Mouse (Mus musculus) lung, embryonic 15.5 days (tissue): ENCODE measurements at regions not wholly inside any gene's neighbourhood (a gene's known extent, or its start where the extent isn't known, plus 50 kb on each side); places are given as distances from the start of the nearest gene placed in this dataset.

ENCODE experiments used
- ATAC-seq: fragments of 200-750 bp; cut with Nextera tagmentation; 2 replicates; pipeline ENCODE4 v1.8.0; 2017; ENCODE audit warnings: moderate number of reproducible peaks, borderline replicate concordance; ENCODE audit not compliant: low FRiP score, low TSS enrichment; ENCODE audit errors: extremely low read depth
- H3K27ac ChIP-seq: fragments of 300-500 bp; sonication (generic); 2 replicates; pipeline ENCODE4 v1.5.1; 2015; ENCODE audit warnings: moderate library complexity, mild to moderate bottlenecking, inconsistent platforms
- H3K27me3 ChIP-seq: fragments of 300-500 bp; sonication (generic); 2 replicates; pipeline ENCODE4 v1.6.1; 2015; ENCODE audit warnings: inconsistent platforms
- H3K36me3 ChIP-seq: fragments of 300-500 bp; sonication (generic); 2 replicates; pipeline ENCODE4 v1.6.1; 2015; ENCODE audit warnings: inconsistent platforms
- H3K4me1 ChIP-seq: fragments of 300-500 bp; sonication (generic); 2 replicates; pipeline ENCODE4 v1.6.1; 2015; ENCODE audit warnings: inconsistent platforms
- H3K4me2 ChIP-seq: fragments of 300-500 bp; sonication (generic); 2 replicates; pipeline ENCODE4 v1.6.1; 2015; ENCODE audit warnings: inconsistent platforms, mild to moderate bottlenecking, moderate library complexity
- H3K4me3 ChIP-seq: fragments of 300-500 bp; sonication (generic); 2 replicates; pipeline ENCODE4 v1.5.1; 2015; ENCODE audit warnings: mild to moderate bottlenecking, inconsistent platforms
- H3K9ac ChIP-seq: fragments of 300-500 bp; sonication (generic); 2 replicates; pipeline ENCODE4 v1.6.1; 2015; ENCODE audit warnings: inconsistent platforms
- H3K9me3 ChIP-seq: fragments of 300-500 bp; sonication (generic); 2 replicates; pipeline ENCODE4 v1.6.1; 2016; ENCODE audit warnings: inconsistent platforms
- WGBS: fragments of 180-500 bp; shearing (Covaris S2); methylation state at CpG from one replicate; pipeline ENCODE4 v1.1.7; 2015; 5-methylcytosine and 5-hydroxymethylcytosine counted together

- H3K4me1 ChIP-seq: no peaks in the 10 kb centered on the region
- 80% methylated on average over 1 of the region's 1 CpGs for WGBS
- H3K9me3 ChIP-seq: no peaks in the 10 kb centered on the region
- H3K36me3 ChIP-seq: no peaks in the 10 kb centered on the region
- H3K4me2 ChIP-seq: no peak overlapping the region
- no peak overlapping the region for H3K9ac ChIP-seq
- H3K27me3 ChIP-seq: no peaks in the 10 kb centered on the region
- H3K27ac ChIP-seq: no peak overlapping the region
- H3K4me3 ChIP-seq: no peak overlapping the region
- ATAC-seq: no peak
Measured at GRCm38 (mm10) chr3:12262342-12262741, 1926.9 kb upstream of the Gm38303 start.

DNA sequence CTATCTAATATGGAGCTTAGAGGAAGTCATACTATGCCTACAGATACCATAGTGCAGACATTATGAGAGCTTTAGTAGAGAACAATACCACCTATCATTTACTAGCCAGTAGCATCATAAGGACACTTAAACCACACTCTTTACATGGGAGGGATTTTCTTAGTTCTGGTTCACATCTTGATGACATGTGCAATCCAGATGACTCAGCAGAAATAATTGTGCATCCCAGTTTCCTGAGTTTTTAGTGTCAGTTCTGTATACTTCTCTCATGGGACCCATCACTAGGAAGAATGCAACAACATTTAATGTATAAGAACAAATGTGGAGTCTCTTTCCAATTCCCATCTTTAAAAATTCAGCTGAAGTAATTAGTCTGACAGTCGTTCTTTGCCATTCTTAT, 1922.2 kb upstream of the Gm38303 start:
- H3K4me1 ChIP-seq: no peaks in the 10 kb centered on the region
- 72% methylated on average over 1 of the region's 1 CpGs for WGBS
- H3K27ac ChIP-seq: no peak overlapping the region
- no peaks in the 10 kb centered on the region for H3K27me3 ChIP-seq
- no peaks in the 10 kb centered on the region for H3K9me3 ChIP-seq
- ATAC-seq: no peak
- no peaks in the 10 kb centered on the region for H3K36me3 ChIP-seq
- H3K4me3 ChIP-seq: no peak overlapping the region
- H3K4me2 ChIP-seq: no peak overlapping the region
- no peak overlapping the region for H3K9ac ChIP-seq

DNA sequence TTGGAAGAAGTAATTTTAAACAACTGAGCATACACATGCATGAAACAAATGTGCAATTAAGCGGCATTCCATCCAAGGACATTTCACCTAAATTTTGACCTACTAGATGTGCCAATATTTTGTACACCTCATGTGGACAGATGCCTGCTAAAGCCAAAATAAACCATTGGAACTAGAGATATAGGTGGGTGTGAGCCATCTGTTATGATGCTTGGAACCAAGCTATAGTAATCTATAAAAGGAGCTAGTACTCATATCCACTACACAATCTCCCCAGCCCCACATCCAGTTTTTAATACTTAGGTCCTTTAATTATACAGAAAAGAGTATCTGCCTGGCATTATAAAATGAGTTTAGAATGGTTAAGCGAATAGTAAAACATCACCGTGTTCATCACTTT, 1910.7 kb upstream of the Gm38303 start:
- no peaks in the 10 kb centered on the region for H3K4me1 ChIP-seq

DNA sequence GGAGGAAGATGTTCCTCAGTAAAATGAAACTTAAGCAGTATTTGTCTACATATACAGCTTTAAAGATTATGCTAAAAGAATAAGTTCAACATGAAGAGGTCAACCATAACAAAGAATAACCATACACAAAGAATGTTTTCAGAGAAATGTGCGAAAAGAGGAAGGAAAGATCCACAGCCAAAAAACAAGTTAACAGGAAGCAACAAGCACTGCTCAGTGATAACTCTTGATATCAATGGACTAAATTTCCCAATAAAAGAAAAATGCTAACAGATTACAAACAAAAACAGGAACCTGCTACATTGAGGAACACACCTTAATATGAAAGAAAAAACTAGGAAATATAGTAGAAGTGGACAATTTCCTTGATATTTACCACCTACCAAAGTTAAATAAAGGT, 1905.5 kb upstream of the Gm38303 start:
- no peaks in the 10 kb centered on the region for H3K9me3 ChIP-seq
- no peaks in the 10 kb centered on the region for H3K27me3 ChIP-seq
- H3K27ac ChIP-seq: no peak overlapping the region
- ATAC-seq: no peak
- WGBS: 78% methylated on average over 1 of the region's 1 CpGs
- no peak overlapping the region for H3K4me3 ChIP-seq
- H3K4me2 ChIP-seq: no peak overlapping the region
- no peak overlapping the region for H3K9ac ChIP-seq
- no peaks in the 10 kb centered on the region for H3K4me1 ChIP-seq
- H3K36me3 ChIP-seq: no peaks in the 10 kb centered on the region

More for the DNA sequence above, 1910.7 kb upstream of the Gm38303 start:
- H3K27ac ChIP-seq: no peak overlapping the region
- no peak overlapping the region for H3K9ac ChIP-seq
- H3K9me3 ChIP-seq: no peaks in the 10 kb centered on the region
- H3K4me3 ChIP-seq: no peak overlapping the region
- no peak overlapping the region for H3K4me2 ChIP-seq
- no peaks in the 10 kb centered on the region for H3K27me3 ChIP-seq
- ATAC-seq: no peak
- no peaks in the 10 kb centered on the region for H3K36me3 ChIP-seq
- 85% methylated on average over 3 of the region's 3 CpGs for WGBS

DNA sequence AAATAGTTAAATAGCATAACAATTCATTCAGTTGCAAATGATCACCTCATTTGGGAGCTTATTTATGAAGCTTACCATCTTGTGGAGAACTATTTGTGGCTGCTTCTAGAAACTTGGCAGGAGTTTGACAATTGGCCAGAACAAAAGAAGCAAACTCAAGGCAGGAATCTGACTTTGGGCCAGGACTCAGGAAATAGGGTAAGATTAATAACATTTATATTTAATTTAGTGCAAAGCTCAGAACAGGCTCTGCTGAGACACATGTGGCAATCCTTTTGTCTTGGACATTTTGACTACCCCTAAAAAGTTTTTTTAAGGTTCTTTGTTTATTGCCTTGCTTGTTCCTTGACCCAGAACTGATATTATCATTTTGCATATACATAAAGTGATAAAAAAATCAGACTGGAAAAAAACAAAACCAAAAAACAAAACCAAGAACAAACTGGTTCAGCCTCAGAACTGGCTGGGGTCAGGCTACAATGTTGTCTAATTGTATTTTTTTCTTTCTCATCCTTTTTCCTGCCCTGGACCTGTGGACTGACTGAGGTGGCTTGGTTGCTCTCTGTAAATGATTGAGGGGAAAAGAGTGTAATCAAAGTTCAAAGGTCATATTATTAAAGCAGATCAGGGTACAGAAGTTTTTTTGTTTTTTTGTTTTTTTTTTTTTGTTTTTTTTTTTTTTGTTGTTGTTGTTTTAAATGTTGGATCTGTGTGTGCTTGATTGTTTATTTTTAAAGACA, 1892.4 kb upstream of the Gm38303 start:
- Histone ChIP-seq H3K36me3 (no peaks in the 10 kb centered on the region), H3K4me3 (no peak overlapping the region), H3K9me3 (no peaks in the 10 kb centered on the region), H3K27ac (no peak overlapping the region), H3K27me3 (no peaks in the 10 kb centered on the region), H3K9ac (no peak overlapping the region), H3K4me1 (no peaks in the 10 kb centered on the region), H3K4me2 (no peak overlapping the region)
- ATAC-seq: peak; percentile 72; the same call in 1 of the 2 replicates

DNA sequence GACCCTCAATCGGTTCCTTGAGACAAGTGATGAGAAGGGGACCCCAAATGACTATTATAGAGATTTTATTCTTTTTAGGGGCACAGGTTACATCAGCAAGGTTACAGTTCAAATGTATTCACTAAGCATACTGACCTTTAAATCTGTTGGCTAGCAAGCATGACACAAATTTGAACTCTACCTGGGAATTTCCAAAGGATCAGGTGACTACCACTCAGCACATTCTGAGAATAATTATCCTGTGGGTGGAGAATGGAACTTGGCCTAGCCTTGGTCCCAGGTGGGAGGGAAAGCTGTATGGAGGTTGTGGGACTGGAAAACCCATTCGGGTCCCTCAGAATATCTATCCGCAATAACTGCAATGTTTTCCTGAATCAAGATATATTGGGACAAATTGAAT, 1891.3 kb upstream of the Gm38303 start:
- H3K36me3 ChIP-seq: no peaks in the 10 kb centered on the region
- H3K9ac ChIP-seq: no peak overlapping the region
- H3K4me3 ChIP-seq: no peak overlapping the region
- no peaks in the 10 kb centered on the region for H3K27me3 ChIP-seq
- H3K4me1 ChIP-seq: no peaks in the 10 kb centered on the region
- no peak overlapping the region for H3K27ac ChIP-seq
- ATAC-seq: no peak
- 81% methylated on average over 3 of the region's 3 CpGs for WGBS
- no peak overlapping the region for H3K4me2 ChIP-seq
- no peaks in the 10 kb centered on the region for H3K9me3 ChIP-seq

DNA sequence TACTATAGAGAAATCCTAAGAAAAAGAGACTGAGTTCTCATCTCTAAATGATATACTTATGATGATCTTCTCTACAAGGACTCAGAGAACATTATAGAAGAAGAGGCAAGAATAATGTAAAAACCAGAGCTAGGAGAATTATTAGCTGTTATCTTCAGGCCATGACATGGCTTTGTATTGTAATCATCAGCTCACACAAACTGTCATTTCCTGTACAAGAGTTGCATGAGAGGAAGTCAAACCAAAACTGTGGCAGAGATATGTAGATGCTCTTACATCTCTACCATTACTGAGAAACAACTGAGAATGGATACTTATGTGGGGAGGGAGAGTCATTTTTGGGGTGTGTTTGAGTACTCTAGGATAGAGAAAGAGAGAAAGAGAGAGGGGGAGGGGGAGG, 1889.4 kb upstream of the Gm38303 start:
- Histone ChIP-seq H3K4me2 (no peak overlapping the region), H3K27ac (no peak overlapping the region), H3K9me3 (no peaks in the 10 kb centered on the region), H3K36me3 (no peaks in the 10 kb centered on the region), H3K27me3 (no peaks in the 10 kb centered on the region), H3K4me1 (no peaks in the 10 kb centered on the region), H3K4me3 (no peak overlapping the region), H3K9ac (no peak overlapping the region)
- ATAC-seq: no peak

- Histone ChIP-seq H3K4me3 (no peak overlapping the region), H3K27me3 (no peaks in the 10 kb centered on the region), H3K9me3 (no peaks in the 10 kb centered on the region), H3K4me1 (no peaks in the 10 kb centered on the region), H3K36me3 (no peaks in the 10 kb centered on the region), H3K4me2 (no peak overlapping the region), H3K27ac (no peak overlapping the region), H3K9ac (no peak overlapping the region)
- 63% methylated on average over 1 of the region's 1 CpGs for WGBS
- no peak for ATAC-seq
Measured at GRCm38 (mm10) chr3:12216035-12216434, 1880.6 kb upstream of the Gm38303 start.

DNA sequence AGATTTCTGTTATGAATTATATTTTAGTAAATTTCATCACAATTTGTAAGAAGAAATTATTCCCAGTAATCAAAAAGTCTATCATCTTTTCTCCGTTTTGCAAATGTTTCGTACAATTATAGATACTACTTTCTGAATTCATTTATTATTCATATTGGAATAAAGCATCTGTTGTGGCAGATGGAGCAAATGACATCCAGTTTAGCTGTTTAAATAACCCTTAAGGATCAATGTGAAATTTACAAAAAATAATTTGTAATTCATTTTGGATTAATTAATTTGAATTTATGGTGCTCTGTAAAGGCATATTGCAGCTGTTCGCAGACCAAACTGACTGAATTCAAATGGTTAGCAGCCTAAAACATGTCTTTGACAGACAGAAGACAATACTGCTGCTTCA, 1879.3 kb upstream of the Gm38303 start:
- Histone ChIP-seq H3K4me1 (no peaks in the 10 kb centered on the region), H3K9me3 (no peaks in the 10 kb centered on the region), H3K4me3 (no peak overlapping the region), H3K36me3 (no peaks in the 10 kb centered on the region), H3K27ac (no peak overlapping the region), H3K4me2 (no peak overlapping the region), H3K9ac (no peak overlapping the region), H3K27me3 (no peaks in the 10 kb centered on the region)
- 91% methylated on average over 3 of the region's 3 CpGs for WGBS
- ATAC-seq: no peak

- H3K36me3 ChIP-seq: no peaks in the 10 kb centered on the region
- no peak overlapping the region for H3K9ac ChIP-seq
- H3K4me2 ChIP-seq: no peak overlapping the region
- no peaks in the 10 kb centered on the region for H3K4me1 ChIP-seq
- 64% methylated on average over 3 of the region's 3 CpGs for WGBS
- no peaks in the 10 kb centered on the region for H3K27me3 ChIP-seq
- no peak overlapping the region for H3K27ac ChIP-seq
- ATAC-seq: no peak
- H3K4me3 ChIP-seq: no peak overlapping the region
- H3K9me3 ChIP-seq: no peaks in the 10 kb centered on the region
Measured at GRCm38 (mm10) chr3:12173371-12173770, 1837.9 kb upstream of the Gm38303 start.

GRCm38 (mm10) chr3:12151329-12151728, 1815.8 kb upstream of the Gm38303 start:
- ATAC-seq: peak; percentile 23; the same call in 1 of the 2 replicates
- H3K4me2 ChIP-seq: no peak overlapping the region
- no peak overlapping the region for H3K4me3 ChIP-seq
- H3K9me3 ChIP-seq: no peaks in the 10 kb centered on the region
- no peaks in the 10 kb centered on the region for H3K27me3 ChIP-seq
- H3K4me1 ChIP-seq: no peaks in the 10 kb centered on the region
- no peak overlapping the region for H3K27ac ChIP-seq
- WGBS: 62% methylated on average over 5 of the region's 5 CpGs
- H3K9ac ChIP-seq: no peak overlapping the region
- H3K36me3 ChIP-seq: no peaks in the 10 kb centered on the region
